Mouse (Mus musculus) embryonic facial prominence, embryonic 12.5 days (tissue): ENCODE data around the gene Tbx15. TPM values are rescaled to one million over a fixed set of nuclear protein-coding genes. Genes with fewer than 3 reads are reported as not detected.

Experiments
- ATAC-seq: fragments of 200-750 bp; cut with Nextera tagmentation; 2 replicates; pipeline ENCODE4 v1.8.0; 2017; ENCODE audit not compliant: insufficient number of reproducible peaks, insufficient read depth, low FRiP score, low TSS enrichment
- H3K27ac ChIP-seq: fragments of 300-500 bp; sonication (generic); 2 replicates; pipeline ENCODE4 v1.5.1; 2016; ENCODE audit warnings: mild to moderate bottlenecking
- H3K27me3 ChIP-seq: fragments of 300-500 bp; sonication (generic); 2 replicates; pipeline ENCODE4 v1.6.1; 2016; ENCODE audit warnings: mild to moderate bottlenecking, moderate library complexity
- H3K36me3 ChIP-seq: fragments of 300-500 bp; sonication (generic); 2 replicates; pipeline ENCODE4 v1.6.1; 2016; ENCODE audit warnings: mild to moderate bottlenecking
- H3K4me1 ChIP-seq: fragments of 300-500 bp; sonication (generic); 2 replicates; pipeline ENCODE4 v1.6.1; 2016
- H3K4me2 ChIP-seq: fragments of 300-500 bp; sonication (generic); replicated peaks from 2 replicates; pipeline ENCODE4 v1.6.1; 2016; ENCODE audit warnings: mild to moderate bottlenecking, moderate library complexity
- H3K4me3 ChIP-seq: fragments of 300-500 bp; sonication (generic); 2 replicates; pipeline ENCODE4 v1.5.1; 2016; ENCODE audit warnings: mild to moderate bottlenecking
- H3K9ac ChIP-seq: fragments of 300-500 bp; sonication (generic); 2 replicates; pipeline ENCODE4 v1.6.1; 2016; ENCODE audit warnings: mild to moderate bottlenecking, moderate library complexity
- H3K9me3 ChIP-seq: fragments of 300-500 bp; sonication (generic); 2 replicates; pipeline ENCODE4 v1.6.1; 2016; ENCODE audit warnings: mild to moderate bottlenecking, moderate library complexity
- whole genome bisulfite sequencing: fragments of 180-500 bp; shearing (Covaris S2); methylation state at CpG from one replicate; pipeline ENCODE4 v1.1.7; 2016; 5-methylcytosine and 5-hydroxymethylcytosine counted together
- microRNA-seq: library from miRNA; unstranded; fragments of <30 nt; microRNA quantifications from one replicate; pipeline ENCODE4, GENCODE M21; 2017
- polyA plus RNA-seq: library from polyadenylated mRNA; unstranded; fragments of >200 nt; fragmentation: Nextera tagmentation; extraction: Ambion mirVana; gene quantifications from 2 replicates; pipeline ENCODE4 v1.2.1, GENCODE M21; 2016

Tbx15 gene
- polyA plus RNA-seq, 1 experiment from 2014 or later, result 15.2 TPM

DNA sequence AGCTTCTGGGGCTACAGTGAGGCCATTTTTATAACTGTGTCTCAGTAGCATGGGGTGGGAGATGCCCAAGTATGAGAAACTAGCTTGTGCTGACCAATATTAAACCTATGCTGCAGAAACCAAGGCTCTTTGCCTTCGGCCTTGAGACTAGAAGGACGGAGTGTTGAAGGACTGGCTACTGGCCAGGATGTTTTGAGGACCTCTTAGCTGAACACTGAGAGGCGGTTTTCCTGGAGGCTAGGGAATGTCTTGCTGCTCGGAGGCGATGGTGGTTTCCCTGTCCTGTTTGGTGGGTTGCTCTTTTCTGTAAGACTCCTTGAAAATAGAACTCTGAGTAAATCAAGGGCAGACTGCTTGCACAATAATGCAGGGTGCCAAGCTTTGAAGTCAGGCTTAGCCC, 89.1 kb downstream of the Tbx15 start:
- no peaks in the 10 kb centered on the region for H3K9me3 ChIP-seq
- H3K4me1 ChIP-seq, result no peaks in the 10 kb centered on the region
- 91% methylated on average over 5 of the region's 5 CpGs for WGBS
- no peak overlapping the region for H3K27ac ChIP-seq
- no peak overlapping the region for H3K9ac ChIP-seq
- no peak for ATAC-seq
- H3K4me2 ChIP-seq, result no peak overlapping the region
- H3K4me3 ChIP-seq, result no peak overlapping the region
- H3K27me3 ChIP-seq, result no peaks in the 10 kb centered on the region
- no peaks in the 10 kb centered on the region for H3K36me3 ChIP-seq

DNA sequence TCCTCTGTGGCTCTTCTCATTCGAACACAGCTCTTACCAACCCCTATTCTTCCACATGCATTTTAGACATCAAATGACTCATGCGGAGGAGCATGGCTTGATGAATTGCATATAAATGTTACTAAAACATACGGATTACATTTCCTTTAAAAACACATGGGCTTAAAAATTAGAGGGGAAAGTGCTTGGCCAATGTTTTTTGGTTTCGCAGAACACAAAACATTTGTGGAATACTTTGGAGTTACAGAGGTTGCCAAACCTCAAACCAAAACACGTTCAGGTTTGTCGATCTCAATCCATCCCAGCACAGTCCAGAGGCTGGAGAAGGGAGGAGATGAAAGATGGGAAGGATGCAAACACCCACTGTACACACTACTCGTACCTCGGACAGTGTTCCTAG, 90.9 kb downstream of the Tbx15 start:
- ATAC-seq, result no peak
- H3K27me3 ChIP-seq, result no peaks in the 10 kb centered on the region
- H3K4me2 ChIP-seq, result no peak overlapping the region
- no peaks in the 10 kb centered on the region for H3K9me3 ChIP-seq
- H3K4me3 ChIP-seq, result no peak overlapping the region
- no peak overlapping the region for H3K9ac ChIP-seq
- no peaks in the 10 kb centered on the region for H3K4me1 ChIP-seq
- no peaks in the 10 kb centered on the region for H3K36me3 ChIP-seq
- WGBS, result 80% methylated on average over 8 of the region's 8 CpGs
- no peak overlapping the region for H3K27ac ChIP-seq

DNA sequence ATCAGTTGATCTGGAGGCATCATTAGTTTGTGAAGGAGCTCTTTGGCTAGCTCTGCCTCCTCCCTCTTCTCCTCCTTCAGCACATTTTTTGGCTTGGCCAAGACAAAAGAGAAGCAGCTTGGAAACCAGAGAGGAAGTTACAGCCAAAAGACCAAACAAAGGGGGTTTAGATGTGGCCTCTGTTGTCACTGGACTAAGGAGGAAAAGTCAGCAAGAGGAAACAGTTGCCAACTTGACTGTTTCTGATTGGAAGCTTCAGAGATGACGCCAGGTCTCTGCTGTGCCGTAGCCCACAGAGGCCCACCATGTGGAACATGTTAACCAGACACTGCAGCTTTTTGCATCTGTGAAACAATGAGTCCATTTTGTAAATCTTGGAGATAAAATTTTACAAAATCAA, 96.7 kb downstream of the Tbx15 start:
- Histone ChIP-seq H3K4me2 (no peak overlapping the region), H3K9ac (no peak overlapping the region), H3K4me3 (no peak overlapping the region), H3K27me3 (no peaks in the 10 kb centered on the region), H3K9me3 (no peaks in the 10 kb centered on the region), H3K4me1 (no peaks in the 10 kb centered on the region), H3K36me3 (no peaks in the 10 kb centered on the region), H3K27ac (no peak overlapping the region)
- WGBS, result 34% methylated on average over 2 of the region's 2 CpGs
- ATAC-seq, result no peak

DNA sequence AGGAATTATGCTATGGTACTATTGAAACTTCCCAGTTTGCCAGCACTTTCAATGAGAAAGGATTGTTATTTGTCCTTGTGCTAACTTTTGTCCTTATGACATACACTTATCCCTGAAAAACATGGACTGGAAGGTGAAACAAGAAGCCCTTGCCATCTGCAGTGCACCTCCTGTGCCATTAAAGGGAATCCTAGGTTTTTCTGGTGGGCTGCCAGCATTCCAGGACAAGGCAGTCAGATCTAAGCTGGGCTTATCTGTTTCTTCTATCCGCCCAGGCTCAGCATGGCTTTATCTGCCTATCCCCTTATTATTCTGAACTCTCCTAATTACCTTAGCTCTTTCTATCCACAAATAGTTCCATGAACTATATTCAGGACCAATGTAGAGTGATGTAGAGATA, 98.6 kb downstream of the Tbx15 start:
- no peaks in the 10 kb centered on the region for H3K9me3 ChIP-seq
- H3K9ac ChIP-seq, result no peak overlapping the region
- WGBS, result 48% methylated on average over 1 of the region's 1 CpGs
- no peak overlapping the region for H3K27ac ChIP-seq
- no peak overlapping the region for H3K4me3 ChIP-seq
- no peak overlapping the region for H3K4me2 ChIP-seq
- no peaks in the 10 kb centered on the region for H3K36me3 ChIP-seq
- no peaks in the 10 kb centered on the region for H3K27me3 ChIP-seq
- no peaks in the 10 kb centered on the region for H3K4me1 ChIP-seq
- no peak for ATAC-seq

DNA sequence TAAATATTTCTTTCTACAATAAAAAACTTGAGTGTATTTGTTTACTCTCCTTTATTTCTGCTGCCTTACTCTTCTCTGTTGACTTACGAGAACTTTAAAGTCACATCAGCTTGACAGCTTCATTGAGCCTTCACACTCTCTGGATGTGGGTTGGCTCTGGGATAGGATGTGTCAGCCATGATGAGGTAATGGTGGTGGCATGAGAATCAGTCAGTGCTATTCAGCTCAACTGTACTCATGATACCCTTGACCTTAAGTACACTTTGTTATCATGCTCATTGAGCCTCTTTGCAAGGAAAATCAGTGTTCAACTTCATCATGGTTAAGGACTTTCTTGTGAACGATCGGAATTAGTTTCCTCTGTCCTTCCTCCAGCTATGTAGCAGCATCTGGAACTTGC, 99.8 kb downstream of the Tbx15 start:
- no peak for ATAC-seq
- Histone ChIP-seq H3K36me3 (no peaks in the 10 kb centered on the region), H3K4me3 (no peak overlapping the region), H3K4me2 (no peak overlapping the region), H3K4me1 (no peaks in the 10 kb centered on the region), H3K27ac (no peak overlapping the region), H3K27me3 (no peaks in the 10 kb centered on the region), H3K9me3 (no peaks in the 10 kb centered on the region), H3K9ac (no peak overlapping the region)
- 92% methylated on average over 3 of the region's 3 CpGs for WGBS

DNA sequence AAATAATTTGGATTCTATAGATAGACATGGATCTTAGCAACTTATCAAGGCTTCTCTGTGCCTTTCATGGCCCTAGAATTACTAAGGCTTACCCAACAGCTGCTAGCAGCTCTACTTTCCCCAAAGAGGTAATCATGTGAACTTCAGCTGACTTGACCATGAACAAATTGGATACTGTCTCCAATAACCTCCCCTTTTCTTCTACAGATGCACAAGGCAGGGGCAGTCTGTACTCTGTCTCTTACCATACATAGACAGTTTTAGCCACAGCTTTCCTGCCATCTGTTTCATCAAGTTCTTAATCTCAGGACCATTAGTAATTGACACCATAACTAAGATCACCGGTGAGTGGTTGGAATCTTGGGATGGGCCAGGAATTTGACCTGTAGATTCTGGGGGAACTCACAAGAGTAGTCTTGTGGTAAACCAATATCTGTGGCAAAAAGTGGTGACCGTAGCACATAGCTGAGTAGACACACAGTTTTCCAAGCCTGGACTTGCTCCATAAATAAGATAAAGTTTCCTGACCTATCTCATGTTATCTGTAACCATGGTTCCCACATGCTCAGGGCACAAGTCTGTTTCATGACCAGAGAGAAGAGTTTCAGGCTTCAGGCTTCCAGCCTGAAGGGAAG, 139.6 kb downstream of the Tbx15 start:
- no peak overlapping the region for H3K4me3 ChIP-seq
- H3K27ac ChIP-seq, result no peak overlapping the region
- no peak overlapping the region for H3K9ac ChIP-seq
- 70% methylated on average over 2 of the region's 2 CpGs for WGBS
- H3K4me1 ChIP-seq, result no peaks in the 10 kb centered on the region
- H3K36me3 ChIP-seq, result no peaks in the 10 kb centered on the region
- no peak overlapping the region for H3K4me2 ChIP-seq
- H3K9me3 ChIP-seq, result no peaks in the 10 kb centered on the region
- no peaks in the 10 kb centered on the region for H3K27me3 ChIP-seq
- ATAC-seq, result no peak

DNA sequence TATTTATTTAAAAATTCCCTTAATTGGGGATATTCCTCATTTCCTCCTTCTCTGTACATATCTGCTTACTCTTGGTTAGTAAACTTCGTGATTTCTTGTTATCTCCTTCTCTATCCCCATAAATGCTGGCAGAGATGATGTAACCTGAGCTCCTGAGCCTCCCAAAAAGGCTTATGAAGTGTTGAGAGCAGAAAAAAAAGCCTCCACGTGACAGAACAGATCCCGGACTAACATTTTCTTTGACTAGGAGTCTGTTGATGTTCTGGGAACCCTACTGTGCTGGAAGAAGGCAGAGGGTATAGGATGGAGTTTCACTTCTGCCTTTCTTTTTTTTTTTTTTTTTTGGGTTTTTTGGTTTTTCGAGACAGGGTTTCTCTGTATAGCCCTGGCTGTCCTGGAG, 146.9 kb downstream of the Tbx15 start:
- 40% methylated on average over 3 of the region's 4 CpGs for WGBS
- Histone ChIP-seq H3K4me2 (no peak overlapping the region), H3K27ac (no peak overlapping the region), H3K27me3 (no peaks in the 10 kb centered on the region), H3K9me3 (no peaks in the 10 kb centered on the region), H3K9ac (no peak overlapping the region), H3K4me1 (no peaks in the 10 kb centered on the region), H3K36me3 (no peaks in the 10 kb centered on the region), H3K4me3 (no peak overlapping the region)
- no peak for ATAC-seq

Small RNA genes within 50 kb of the gene (microRNA-seq; reads per million reads assigned to microRNA genes)
- not detected for gene Mir6481

Other genes with a start within 250 kb of the Tbx15 start
- 8.1 and 9.1 TPM in 2 replicates for gene Wars2, start 99.3 kb upstream of the Tbx15 start, polyA plus RNA-seq